Mouse (Mus musculus): ENCODE data around the gene Auts2. TPM values are rescaled to one million over a fixed set of nuclear protein-coding genes. Genes with fewer than 3 reads are reported as not detected.

Gene Auts2
- polyA plus RNA-seq, 1 experiment from 2014 or later = 27.3 TPM

GRCm38 (mm10) chr5:132425792-132426309 is 117.3 kb downstream of the Auts2 start:
- Histone ChIP-seq H3K9ac (no peak overlapping the region), H3K27ac (ENCODE audit: low read depth) (no peak overlapping the region), H3K4me3 (ENCODE audit: low read depth, low read length) (no peak overlapping the region), H3K27me3 (ENCODE audit: insufficient read depth, low read length) (no peaks in the 10 kb centered on the region), H3K36me3 (ENCODE audit: insufficient read depth) (no peaks in the 10 kb centered on the region), H3K4me1 (ENCODE audit: insufficient read depth) (no peaks in the 10 kb centered on the region), H3K9me3 (ENCODE audit: low read depth, low read length) (no peaks in the 10 kb centered on the region), H3K4me2 (no peak overlapping the region)
- WGBS = 73% methylated on average over 6 of the region's 6 CpGs
- TF ChIP-seq CTCF (IDR thresholded peaks at IDR 0.05; ENCODE audit: low read depth) = no peak
- DNase-seq (no peak), ATAC-seq (ENCODE audit: insufficient read depth) (no peak)

- TF ChIP-seq CTCF (IDR thresholded peaks at IDR 0.05; ENCODE audit: low read depth) = no peak
- no peaks in the 10 kb centered on the region for H3K27me3 ChIP-seq (ENCODE audit: insufficient read depth, low read length)
- H3K9ac ChIP-seq = no peak overlapping the region
- H3K4me2 ChIP-seq = no peak overlapping the region
- ATAC-seq (ENCODE audit: insufficient read depth) (no peak), DNase-seq (no peak)
- no peaks in the 10 kb centered on the region for H3K36me3 ChIP-seq (ENCODE audit: insufficient read depth)
- no peaks in the 10 kb centered on the region for H3K9me3 ChIP-seq (ENCODE audit: low read depth, low read length)
- H3K4me3 ChIP-seq (ENCODE audit: low read depth, low read length) = no peak overlapping the region
- WGBS = 73% methylated on average over 4 of the region's 4 CpGs
- H3K4me1 ChIP-seq (ENCODE audit: insufficient read depth) = no peaks in the 10 kb centered on the region
- no peak overlapping the region for H3K27ac ChIP-seq (ENCODE audit: low read depth)
Observed at GRCm38 (mm10) chr5:132410338-132410852, 132.7 kb downstream of the Auts2 start.

GRCm38 (mm10) chr5:132408892-132409575 is 134.1 kb downstream of the Auts2 start:
- WGBS = 61% methylated on average over 2 of the region's 2 CpGs
- DNase-seq = no peak
- TF ChIP-seq CTCF (IDR thresholded peaks at IDR 0.05; ENCODE audit: low read depth) = no peak
- ATAC-seq (ENCODE audit: insufficient read depth) = no peak
- H3K4me3 ChIP-seq (ENCODE audit: low read depth, low read length) = no peak overlapping the region
- H3K9me3 ChIP-seq (ENCODE audit: low read depth, low read length) = no peaks in the 10 kb centered on the region
- H3K4me1 ChIP-seq (ENCODE audit: insufficient read depth) = no peaks in the 10 kb centered on the region
- H3K4me2 ChIP-seq = no peak overlapping the region
- no peaks in the 10 kb centered on the region for H3K36me3 ChIP-seq (ENCODE audit: insufficient read depth)
- no peak overlapping the region for H3K9ac ChIP-seq
- H3K27me3 ChIP-seq (ENCODE audit: insufficient read depth, low read length) = no peaks in the 10 kb centered on the region
- H3K27ac ChIP-seq (ENCODE audit: low read depth) = no peak overlapping the region

- WGBS = 63% methylated on average over 10 of the region's 10 CpGs
- TF ChIP-seq CTCF (IDR thresholded peaks at IDR 0.05; ENCODE audit: low read depth) = no peak
- H3K36me3 ChIP-seq (ENCODE audit: insufficient read depth) = no peaks in the 10 kb centered on the region
- peaks cover 3% of the 10 kb centered on the region for H3K4me1 ChIP-seq (ENCODE audit: insufficient read depth)
- H3K27ac ChIP-seq (ENCODE audit: low read depth) = no peak overlapping the region
- no peaks in the 10 kb centered on the region for H3K9me3 ChIP-seq (ENCODE audit: low read depth, low read length)
- no peak overlapping the region for H3K4me2 ChIP-seq
- no peak overlapping the region for H3K4me3 ChIP-seq (ENCODE audit: low read depth, low read length)
- ATAC-seq (ENCODE audit: insufficient read depth) (no peak), DNase-seq (peak; percentile 70)
- no peaks in the 10 kb centered on the region for H3K27me3 ChIP-seq (ENCODE audit: insufficient read depth, low read length)
- H3K9ac ChIP-seq = no peak overlapping the region
Observed at GRCm38 (mm10) chr5:132400556-132400955, 142.6 kb downstream of the Auts2 start.

GRCm38 (mm10) chr5:132399486-132399885 is 143.7 kb downstream of the Auts2 start:
- Histone ChIP-seq H3K4me1 (ENCODE audit: insufficient read depth) (peaks cover 11% of the 10 kb centered on the region), H3K27ac (ENCODE audit: low read depth) (no peak overlapping the region), H3K9me3 (ENCODE audit: low read depth, low read length) (no peaks in the 10 kb centered on the region), H3K4me3 (ENCODE audit: low read depth, low read length) (no peak overlapping the region), H3K9ac (no peak overlapping the region), H3K27me3 (ENCODE audit: insufficient read depth, low read length) (no peaks in the 10 kb centered on the region), H3K4me2 (no peak overlapping the region), H3K36me3 (ENCODE audit: insufficient read depth) (no peaks in the 10 kb centered on the region)
- no peak for ATAC-seq (ENCODE audit: insufficient read depth)
- DNase-seq = no peak
- WGBS = 36% methylated on average over 4 of the region's 4 CpGs
- no peak for TF ChIP-seq CTCF (IDR thresholded peaks at IDR 0.05; ENCODE audit: low read depth)

GRCm38 (mm10) chr5:132395922-132396321 is 147.2 kb downstream of the Auts2 start:
- H3K9me3 ChIP-seq (ENCODE audit: low read depth, low read length) = no peaks in the 10 kb centered on the region
- 83% methylated on average over 3 of the region's 3 CpGs for WGBS
- H3K27me3 ChIP-seq (ENCODE audit: insufficient read depth, low read length) = no peaks in the 10 kb centered on the region
- H3K9ac ChIP-seq = no peak overlapping the region
- H3K36me3 ChIP-seq (ENCODE audit: insufficient read depth) = no peaks in the 10 kb centered on the region
- no peak for TF ChIP-seq CTCF (IDR thresholded peaks at IDR 0.05; ENCODE audit: low read depth)
- no peak overlapping the region for H3K27ac ChIP-seq (ENCODE audit: low read depth)
- ATAC-seq (ENCODE audit: insufficient read depth) (no peak), DNase-seq (no peak)
- no peak overlapping the region for H3K4me2 ChIP-seq
- peaks cover 11% of the 10 kb centered on the region for H3K4me1 ChIP-seq (ENCODE audit: insufficient read depth)
- no peak overlapping the region for H3K4me3 ChIP-seq (ENCODE audit: low read depth, low read length)

- ATAC-seq (ENCODE audit: insufficient read depth) (peak; percentile 58; the same call in 1 of the 2 replicates), DNase-seq (peak; percentile 76)
- Histone ChIP-seq H3K36me3 (ENCODE audit: insufficient read depth) (no peaks in the 10 kb centered on the region), H3K27ac (ENCODE audit: low read depth) (no peak overlapping the region), H3K9ac (no peak overlapping the region), H3K9me3 (ENCODE audit: low read depth, low read length) (no peaks in the 10 kb centered on the region), H3K4me1 (ENCODE audit: insufficient read depth) (peaks cover 8% of the 10 kb centered on the region), H3K4me3 (ENCODE audit: low read depth, low read length) (no peak overlapping the region), H3K4me2 (0 out of 2 replicates have a peak overlapping the region, but pooled peaks have one; percentile 3), H3K27me3 (ENCODE audit: insufficient read depth, low read length) (no peaks in the 10 kb centered on the region)
- no peak for TF ChIP-seq CTCF (IDR thresholded peaks at IDR 0.05; ENCODE audit: low read depth)
- 36% methylated on average over 6 of the region's 6 CpGs for WGBS
Observed at GRCm38 (mm10) chr5:132394800-132395575, 148.2 kb downstream of the Auts2 start.
